Mouse (Mus musculus): ENCODE measurements around the gene 1700023F06Rik.

The 1700023F06Rik gene

GRCm38 (mm10) chr11:103164391-103164790, 44.0 kb downstream of the 1700023F06Rik start:
- no peak for DNase-seq (ENCODE audit: low spot score in 2 of 2)

GRCm38 (mm10) chr11:103162132-103162531, 46.2 kb downstream of the 1700023F06Rik start:
- DNase-seq (ENCODE audit: low spot score in 2 of 2) = no peak

GRCm38 (mm10) chr11:103161449-103161848, 46.9 kb downstream of the 1700023F06Rik start:
- no peak for DNase-seq (ENCODE audit: low spot score in 2 of 2)

- DNase-seq (ENCODE audit: low spot score in 2 of 2) = no peak
Measured at GRCm38 (mm10) chr11:103160738-103161137, 47.6 kb downstream of the 1700023F06Rik start.

GRCm38 (mm10) chr11:103158621-103159478, 49.5 kb downstream of the 1700023F06Rik start:
- peak; percentile 91 to 97 for DNase-seq (ENCODE audit: low spot score in 2 of 2)

GRCm38 (mm10) chr11:103149771-103150170, 58.6 kb downstream of the 1700023F06Rik start:
- no peak for DNase-seq (ENCODE audit: low spot score in 2 of 2)

Data from urinary bladder, adult 18-20 months (tissue).